24 mouse cellular contexts compared by ENCODE assay signal in the genomic region with DNA sequence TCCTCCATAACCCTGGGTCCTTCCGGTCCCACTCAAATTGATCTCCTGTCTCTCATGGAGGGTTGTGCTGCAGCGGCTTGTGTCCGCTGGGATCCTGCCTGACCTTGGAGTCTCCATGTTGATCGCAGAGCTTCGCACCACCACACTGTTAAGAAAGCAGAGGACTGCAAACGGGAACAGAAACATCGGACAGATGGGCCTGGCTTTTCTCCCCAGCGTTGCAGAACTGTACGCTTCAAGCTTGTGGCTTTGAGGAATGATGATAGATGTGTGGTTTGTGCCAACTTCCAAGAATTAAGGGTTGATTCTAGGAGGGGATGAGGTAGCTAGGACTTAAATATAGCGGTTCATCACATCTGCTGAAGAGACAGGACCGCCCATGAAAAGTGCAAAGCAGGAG.
A peak's percentile ranks its signal among the peaks of the same experiment; 100 is the strongest.
DNase-seq lines count a peak whose midpoint lies in the region; ATAC-seq lines count a peak whose summit lies in the region.
"Had no signal": no experiment of that assay in that cellular context is flagged by ENCODE, and none has a peak within 500 bp of the region (broad histone marks: within the 10 kb centered on the region; RNA-seq: fewer than 3 reads in every experiment).

No protein-coding gene starts in this region.

- peaks cover 4% of the 10 kb centered on the region; the same call in 1 of the 2 replicates for H3K4me1 ChIP-seq in heart, embryonic 10.5 days
- H3K4me1 ChIP-seq: liver, embryonic 15.5 days; lung, embryonic 15.5 days had no signal

- peak; percentile 93 for DNase-seq in heart, adult 11 months
- no peak for DNase-seq in heart, embryonic 10.5 days (ENCODE audit: low spot score)
- DNase-seq in 3T3-L1 (ENCODE audit: low read depth, low spot score): peak; percentile 28
- no peak for DNase-seq in cerebellum, postnatal 14 days
- DNase-seq in T-cell, adult 2 months (ENCODE audit: low spot score): no peak
- DNase-seq: adrenal gland, postnatal 14 days; cerebellum, adult 11 months; cerebellum, adult 9-10 months; gastrocnemius, postnatal 36 days; heart, postnatal 14 days; kidney, adult 9 months; kidney, postnatal 14 days; layer of hippocampus, adult 9-11 months; thymus, postnatal 25 days had no signal

- H3K4me3 ChIP-seq in heart, embryonic 10.5 days: no peak overlapping the region
- H3K4me3 ChIP-seq: forebrain, embryonic 13.5 days; limb, embryonic 12.5 days; liver, embryonic 15.5 days; lung, embryonic 15.5 days; midbrain, embryonic 13.5 days; neural tube, embryonic 13.5 days had no signal

- WGBS in heart, embryonic 10.5 days: 90% methylated on average over 11 of the region's 11 CpGs

- H3K27me3 ChIP-seq in heart, embryonic 10.5 days (ENCODE audit: insufficient read depth, poor library complexity, severe bottlenecking): no peaks in the 10 kb centered on the region
- H3K27me3 ChIP-seq: forebrain, embryonic 13.5 days; limb, embryonic 12.5 days; liver, embryonic 15.5 days; lung, embryonic 15.5 days; neural tube, embryonic 13.5 days had no signal

- H3K36me3 ChIP-seq in heart, embryonic 10.5 days: no peaks in the 10 kb centered on the region
- H3K36me3 ChIP-seq: limb, embryonic 12.5 days; liver, embryonic 15.5 days; lung, embryonic 15.5 days; midbrain, embryonic 13.5 days; neural tube, embryonic 13.5 days had no signal

- H3K9me3 ChIP-seq in heart, embryonic 10.5 days: no peaks in the 10 kb centered on the region
- H3K9me3 ChIP-seq: forebrain, embryonic 13.5 days; limb, embryonic 12.5 days; liver, embryonic 15.5 days; lung, embryonic 15.5 days; midbrain, embryonic 13.5 days; neural tube, embryonic 13.5 days had no signal

- peak; percentile 55 for ATAC-seq in granulocyte monocyte progenitor cell, adult 5-6 weeks (replicated peaks; ENCODE audit: poor library complexity, severe bottlenecking)
- ATAC-seq in megakaryocyte progenitor cell, adult 5-6 weeks (replicated peaks; ENCODE audit: poor library complexity): peak; percentile 57
- ATAC-seq: forebrain, embryonic 13.5 days; intestine, postnatal 0 days; midbrain, embryonic 13.5 days; Patski had no signal

- no peak overlapping the region for H3K27ac ChIP-seq in heart, embryonic 10.5 days
- H3K27ac ChIP-seq: forebrain, embryonic 13.5 days; limb, embryonic 12.5 days; liver, embryonic 15.5 days; lung, embryonic 15.5 days; midbrain, embryonic 13.5 days; neural tube, embryonic 13.5 days had no signal

Comparison
In these comparisons a context has a peak if more than half of its experiments do, and no peak if none do; other contexts are left out.
1. DNase-seq: peak in heart, adult 11 months (single experiment) and 3T3-L1 (single experiment); none in heart, embryonic 10.5 days (single experiment), cerebellum, postnatal 14 days (0 of 2) and T-cell, adult 2 months (single experiment).